Mouse (Mus musculus) heart, adult 9 months (tissue): Measurements from ENCODE around the gene Nrtn.

ENCODE experiments used
- DNase-seq, 2 experiments: peaks; one replicate each; pipeline ENCODE4 v3.0.0; 2022; ENCODE audit warnings: low spot score in 2 of 2

Nrtn gene

GRCm38 (mm10) chr17:56723419-56724161 lies 33.7 kb downstream of the Nrtn start:
- DNase-seq = no peak

GRCm38 (mm10) chr17:56722441-56722840 lies 34.9 kb downstream of the Nrtn start:
- no peak for DNase-seq

GRCm38 (mm10) chr17:56717363-56718058 lies 39.8 kb downstream of the Nrtn start, which contains the start of the genes Ndufa11 and Vmac:
Gene Ndufa11 (plus strand): TSS chr17:56717767.
Gene Vmac (minus strand): TSS chr17:56718022.
- peak; percentile 86 to 94 for DNase-seq

- DNase-seq = peak; percentile 96 to 99
Measured at GRCm38 (mm10) chr17:56716655-56717362, 40.5 kb downstream of the Nrtn start.

- DNase-seq = no peak
Measured at GRCm38 (mm10) chr17:56715914-56716654, 41.2 kb downstream of the Nrtn start.

- DNase-seq = no peak
Measured at GRCm38 (mm10) chr17:56715360-56715759, 42.0 kb downstream of the Nrtn start.

GRCm38 (mm10) chr17:56709708-56710107 lies 47.6 kb downstream of the Nrtn start:
- DNase-seq = no peak

- DNase-seq = no peak
Measured at GRCm38 (mm10) chr17:56708692-56709091, 48.6 kb downstream of the Nrtn start.

- no peak for DNase-seq
Measured at GRCm38 (mm10) chr17:56706515-56706914, 50.8 kb downstream of the Nrtn start.

GRCm38 (mm10) chr17:56703038-56703437 lies 54.3 kb downstream of the Nrtn start:
- no peak for DNase-seq
